Mouse (Mus musculus) left cerebral cortex, postnatal 25 days (tissue): ENCODE measurements at regions not wholly inside any gene's neighbourhood (a gene's known extent, or its start where the extent isn't known, plus 50 kb on each side); places are given as distances from the start of the nearest gene placed in this dataset.
A peak's percentile ranks its signal among the peaks of the same experiment; 100 is the strongest.
"Not testable (repeated sequence)": the region's sequence is repeated elsewhere in the genome, so short reads cannot be mapped to it uniquely, and the experiment has no call there.

Experiments
- DNase-seq, 2 experiments: peaks; one replicate each; pipeline ENCODE4 v3.0.0; 2022; ENCODE audit warnings: low spot score in 2 of 2, mixed read lengths in 1 of 2
- intact Hi-C: fragments of 180-260 bp; cut with DNase I; formaldehyde crosslinking; loops from one replicate; pipeline ENCODE4 v1.15.1; 2025

DNA sequence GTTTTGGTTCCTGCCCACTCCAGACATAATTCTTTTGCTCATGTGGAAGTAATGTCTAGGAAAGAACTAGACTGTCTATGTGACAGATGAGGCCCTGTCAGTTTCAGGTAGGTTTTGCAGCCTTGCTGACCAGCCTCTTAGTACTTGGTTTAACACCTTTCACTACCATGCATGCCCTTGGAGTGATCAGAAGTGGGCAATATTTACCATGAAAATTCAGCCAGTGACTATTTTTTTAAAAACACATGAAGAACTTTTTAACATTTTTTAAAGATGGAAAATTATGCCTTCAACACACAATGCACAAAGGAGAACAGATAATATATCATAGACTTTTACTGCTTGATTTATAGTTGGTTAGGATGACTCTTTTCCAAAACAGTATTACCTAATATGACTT, 58.1 kb downstream of the Cox7c start:
- intact Hi-C loops, result no loop called here
- no peak for DNase-seq

DNA sequence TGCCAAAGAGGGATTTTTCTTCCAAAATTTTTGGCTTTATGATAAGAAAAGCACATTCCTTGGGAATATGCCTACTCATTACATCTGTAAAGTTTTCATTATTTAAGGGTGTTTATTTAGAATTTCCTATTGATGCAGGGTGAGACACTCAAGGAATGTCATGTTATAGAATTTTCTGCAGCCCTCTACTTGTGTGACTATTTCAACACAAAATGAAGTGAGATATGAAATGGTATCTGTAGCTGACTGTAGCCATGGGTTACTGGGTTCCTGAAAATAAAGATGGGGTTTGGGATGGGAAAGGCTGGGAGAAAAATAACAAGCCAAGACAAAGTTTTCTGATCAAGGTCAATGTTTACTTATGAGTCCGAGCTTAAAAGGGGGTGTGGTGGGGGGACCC, 64.6 kb downstream of the Cox7c start:
- DNase-seq, result no peak
- intact Hi-C loops, result no loop called here

- intact Hi-C loops, DNase-seq: not testable (repeated sequence)
Measured at GRCm38 (mm10) chr13:85964005-85964404, 82.7 kb downstream of the Cox7c start.

DNA sequence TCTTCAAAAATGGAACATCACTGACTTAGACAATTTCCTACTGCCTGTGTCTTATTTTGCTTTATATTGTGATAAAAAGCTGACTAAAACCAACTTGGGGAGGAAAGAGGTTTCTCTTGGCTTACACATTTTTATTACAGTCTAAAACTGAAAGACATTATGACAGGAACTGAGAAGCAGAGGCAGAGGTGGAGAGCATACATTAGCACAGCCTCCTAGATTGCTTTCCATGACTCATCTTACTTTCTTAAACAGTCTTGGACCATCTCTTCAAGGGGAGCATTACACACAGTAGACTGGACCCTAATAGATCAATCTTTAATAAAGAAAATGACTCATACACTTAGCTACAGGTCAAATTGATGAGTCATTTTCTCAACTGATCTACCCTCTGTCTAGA, 91.4 kb downstream of the Cox7c start:
- intact Hi-C loops, result no loop called here
- DNase-seq, result peak in 1 of 2 experiments; percentile 11

GRCm38 (mm10) chr13:85952896-85953295, 93.8 kb downstream of the Cox7c start:
- intact Hi-C loops, result no loop called here
- no peak for DNase-seq

DNA sequence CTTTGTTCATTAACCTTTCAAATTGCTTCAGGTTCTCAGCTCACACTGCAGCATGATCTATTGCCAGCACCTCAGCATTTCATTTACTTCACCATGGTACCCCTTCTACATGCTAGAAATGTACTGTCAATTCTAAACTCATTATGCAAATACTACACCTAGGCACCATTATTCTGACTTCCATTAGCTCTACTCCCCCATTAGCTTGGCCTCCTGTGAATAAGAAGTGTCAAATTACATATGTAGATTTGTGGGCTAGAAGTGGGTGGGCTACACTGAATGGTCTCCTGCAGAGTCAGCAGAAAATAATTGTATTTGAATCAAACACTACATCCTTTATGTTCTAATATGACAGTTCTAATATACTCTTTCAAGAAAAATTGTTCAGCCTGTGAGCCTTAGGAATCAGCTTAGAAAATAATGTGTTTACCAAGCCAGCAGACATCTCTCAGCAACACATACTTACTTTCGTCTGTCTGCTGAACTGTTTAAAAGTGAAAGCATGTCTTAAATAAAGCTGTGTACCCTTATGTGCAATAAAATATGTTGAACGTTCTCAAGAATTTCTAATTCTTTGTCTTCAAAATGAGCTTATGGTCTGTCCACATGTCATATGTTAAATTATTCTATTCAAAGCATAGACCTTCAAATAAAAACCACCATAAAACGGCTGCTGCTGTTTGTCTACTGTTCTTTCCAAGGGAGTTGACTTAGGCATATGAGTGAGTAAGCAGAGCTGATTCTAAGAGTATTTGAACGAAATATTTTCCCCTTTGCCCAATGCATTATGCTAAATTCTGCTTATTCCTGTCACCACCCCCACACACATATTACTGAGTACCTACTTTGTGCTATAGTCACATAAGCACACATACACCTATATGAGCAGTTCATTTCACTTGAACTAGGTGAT, 119.6 kb downstream of the Cox7c start:
- intact Hi-C loops, result no loop called here
- DNase-seq, result no peak

DNA sequence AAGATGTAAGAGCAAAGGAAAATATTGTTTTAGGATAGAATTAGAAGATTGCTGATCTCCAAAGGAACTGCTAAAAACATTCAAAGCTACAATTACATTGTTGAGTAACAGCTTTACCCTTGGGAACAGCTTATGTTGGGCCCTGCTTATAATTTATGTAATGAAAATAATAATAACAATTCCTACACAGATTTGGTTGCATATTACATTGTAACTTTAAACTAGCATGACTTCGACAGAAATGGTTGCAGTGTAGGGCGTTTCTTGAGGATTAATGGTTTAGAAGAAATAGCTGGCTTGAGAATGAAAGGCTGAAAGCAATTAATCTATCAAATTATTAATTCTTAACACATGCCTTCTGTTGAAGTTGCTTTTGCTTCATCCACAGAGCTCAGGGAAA, 120.4 kb downstream of the Cox7c start:
- DNase-seq, result no peak
- intact Hi-C loops, result no loop called here

DNA sequence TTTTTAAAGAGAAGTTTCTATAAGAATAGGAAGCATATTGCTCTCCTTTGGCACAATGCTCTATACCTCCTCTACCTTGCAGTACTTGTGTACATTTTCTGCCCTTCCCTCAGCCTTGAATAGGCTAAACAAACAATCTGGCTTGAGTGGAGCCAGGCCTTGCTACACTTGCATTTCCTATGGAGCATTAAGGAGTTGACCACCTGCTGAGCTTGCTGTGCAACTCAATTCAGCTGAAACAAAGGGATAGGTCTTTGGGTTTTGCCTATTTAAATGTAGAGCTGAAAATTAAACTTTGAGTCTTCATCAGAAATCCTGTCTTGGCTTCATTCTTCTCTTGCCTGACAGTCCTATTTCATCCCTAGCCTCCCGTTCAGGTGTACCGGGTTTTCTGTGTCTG, 124.0 kb downstream of the Cox7c start:
- DNase-seq, result no peak
- intact Hi-C loops, result no loop called here

GRCm38 (mm10) chr13:85901796-85902195, 144.9 kb downstream of the Cox7c start:
- DNase-seq, result no peak
- intact Hi-C loops, result no loop called here

DNA sequence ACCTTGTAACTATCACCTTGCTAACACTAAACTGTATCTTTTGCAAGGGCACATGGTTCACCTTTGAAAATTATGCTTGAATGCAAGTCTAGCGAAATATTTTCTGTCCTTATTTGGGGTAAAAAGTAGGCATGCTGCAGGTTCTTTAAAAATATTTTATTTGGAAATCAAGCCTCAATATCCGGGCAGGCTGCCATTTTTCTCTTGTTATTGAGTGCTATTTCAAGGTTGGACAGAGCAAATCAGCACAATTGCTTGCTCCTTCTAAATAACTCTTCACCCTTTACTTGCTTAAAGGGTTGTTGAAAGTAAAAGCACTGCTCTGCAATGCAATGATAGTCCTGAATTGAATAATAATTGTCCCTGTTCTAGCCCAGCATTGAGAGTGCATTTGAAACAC, 149.0 kb downstream of the Cox7c start:
- DNase-seq, result no peak
- intact Hi-C loops, result no loop called here

- intact Hi-C loops, result no loop called here
- DNase-seq, result no peak
Measured at GRCm38 (mm10) chr13:85895141-85895540, 151.6 kb downstream of the Cox7c start.

DNA sequence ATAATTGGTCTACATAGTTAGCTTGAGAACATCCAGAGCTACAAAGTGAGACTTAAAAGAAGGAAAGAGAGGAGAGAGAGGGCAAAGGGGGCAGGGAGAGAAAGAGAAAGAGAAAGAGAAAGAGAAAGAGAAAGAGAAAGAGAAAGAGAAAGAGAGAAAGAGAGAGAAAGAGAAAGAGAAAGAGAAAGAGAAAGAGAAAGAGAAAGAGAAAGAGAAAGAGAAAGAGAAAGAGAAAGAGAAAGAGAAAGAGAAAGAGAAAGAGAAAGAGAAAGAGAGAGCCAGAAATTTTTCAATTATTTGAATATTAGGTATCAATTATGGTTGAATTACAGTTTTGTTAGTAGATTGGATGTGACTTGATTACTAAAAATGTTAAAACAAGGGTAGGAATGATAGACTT, 156.9 kb downstream of the Cox7c start:
- DNase-seq, intact Hi-C loops: not testable (repeated sequence)

GRCm38 (mm10) chr13:85882817-85883216, 163.9 kb downstream of the Cox7c start:
- no peak for DNase-seq

DNA sequence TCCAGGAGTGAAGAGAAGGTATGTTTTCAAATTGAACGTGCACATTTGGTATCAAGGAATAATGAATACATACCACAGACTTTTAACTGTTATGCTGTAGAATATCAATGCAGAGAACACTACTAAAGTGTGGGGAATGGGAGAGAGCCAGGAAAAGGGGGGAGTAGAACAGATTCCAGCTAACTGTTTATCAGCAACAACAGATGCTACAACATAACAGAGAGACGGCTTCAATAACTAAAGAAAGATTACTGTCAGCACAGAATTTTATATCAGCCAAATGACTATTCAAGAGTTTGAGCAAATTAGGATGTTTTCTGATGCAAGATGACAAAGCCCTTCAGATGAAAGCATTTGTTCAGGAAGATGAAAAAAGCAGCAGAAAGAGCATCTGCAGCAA, 183.0 kb downstream of the Cox7c start:
- intact Hi-C loops, result no loop called here
- DNase-seq, result peak in 1 of 2 experiments; percentile 1

More at GRCm38 (mm10) chr13:85882817-85883216, 163.9 kb downstream of the Cox7c start:
- intact Hi-C loops, result no loop called here

- DNase-seq, result no peak
- intact Hi-C loops, result no loop called here
Measured at GRCm38 (mm10) chr13:85848276-85848675, 198.4 kb downstream of the Cox7c start.

GRCm38 (mm10) chr13:85829894-85830293, 216.8 kb downstream of the Cox7c start:
- intact Hi-C loops, result no loop called here
- no peak for DNase-seq
